Mouse (Mus musculus): ENCODE results near the gene Unc5b. TPM values are rescaled to one million over a fixed set of nuclear protein-coding genes. Genes with fewer than 3 reads are reported as not detected.

The Unc5b gene
- polyA plus RNA-seq, 1 experiment from 2014 or later = 10.0 TPM

- H3K4me1 ChIP-seq = no peaks in the 10 kb centered on the region
- H3K36me3 ChIP-seq = peaks cover 56% of the 10 kb centered on the region
- H3K27ac ChIP-seq = no peak overlapping the region
- no peak overlapping the region for H3K4me3 ChIP-seq (replicated peaks)
- 86% methylated on average over 7 of the region's 7 CpGs for WGBS
- no peak overlapping the region for H3K4me2 ChIP-seq
- no peaks in the 10 kb centered on the region for H3K9me3 ChIP-seq (replicated peaks)
- H3K9ac ChIP-seq = no peak overlapping the region
- H3K27me3 ChIP-seq = no peaks in the 10 kb centered on the region
- ATAC-seq (replicated peaks; ENCODE audit: low FRiP score) = no peak
Measured at GRCm38 (mm10) chr10:60767400-60767799, 64.0 kb downstream of the Unc5b start.

DNA sequence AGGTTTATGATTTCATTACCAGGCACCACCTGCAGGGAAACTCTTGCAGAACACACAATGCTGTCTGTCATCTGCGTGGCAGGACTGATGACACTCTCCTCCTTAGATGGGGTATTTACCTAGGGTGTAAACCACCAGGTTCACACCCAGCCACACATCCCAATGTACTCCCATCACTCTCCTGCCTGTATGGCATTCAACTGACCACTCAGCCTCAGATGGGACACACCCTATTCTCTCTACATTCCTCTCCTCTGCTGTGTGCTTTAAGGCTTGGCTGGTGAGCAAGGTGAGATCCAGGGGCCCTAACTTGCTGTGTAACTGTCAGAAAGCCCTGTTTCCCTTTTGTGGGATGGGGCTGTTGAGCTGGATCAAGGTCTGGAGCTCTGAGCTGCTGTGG lies 69.3 kb downstream of the Unc5b start:
- Histone ChIP-seq H3K4me2 (no peak overlapping the region), H3K4me1 (no peaks in the 10 kb centered on the region), H3K9ac (no peak overlapping the region), H3K27me3 (0 out of 2 replicates have a peak, but pooled peaks cover 2% of the 10 kb centered on the region), H3K4me3 (replicated peaks) (no peak overlapping the region), H3K27ac (no peak overlapping the region), H3K36me3 (peaks cover 20% of the 10 kb centered on the region), H3K9me3 (replicated peaks) (no peaks in the 10 kb centered on the region)
- WGBS = 87% methylated on average over 1 of the region's 1 CpGs
- no peak for ATAC-seq (replicated peaks; ENCODE audit: low FRiP score)

DNA sequence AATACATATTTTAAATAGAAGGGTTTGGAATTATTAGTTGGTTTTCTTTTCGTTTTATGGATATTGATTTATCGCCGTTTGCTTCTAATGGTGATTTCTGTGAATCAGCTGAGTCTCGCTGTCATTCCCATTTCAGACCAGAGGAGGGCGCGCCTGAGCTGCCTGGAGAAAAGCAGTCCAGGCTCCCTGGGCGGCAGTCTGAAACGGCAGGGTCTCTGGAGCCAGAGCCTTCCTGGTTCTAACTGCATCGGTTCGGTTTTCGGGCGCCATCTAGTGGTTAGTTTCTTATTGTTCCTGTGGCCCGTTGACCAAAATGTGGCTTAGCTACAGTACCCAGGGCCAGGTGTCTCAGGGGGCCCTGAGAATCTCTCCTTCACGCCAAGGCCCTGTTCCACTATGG lies 71.0 kb downstream of the Unc5b start:
- 6% methylated on average over 14 of the region's 14 CpGs for WGBS
- H3K4me1 ChIP-seq = no peaks in the 10 kb centered on the region
- H3K4me2 ChIP-seq = no peak overlapping the region
- H3K36me3 ChIP-seq = peaks cover 5% of the 10 kb centered on the region; the same call in 1 of the 2 replicates
- H3K9ac ChIP-seq = no peak overlapping the region
- peak; percentile 82 for ATAC-seq (replicated peaks; ENCODE audit: low FRiP score)
- no peak overlapping the region for H3K27ac ChIP-seq
- no peak overlapping the region for H3K4me3 ChIP-seq (replicated peaks)
- no peaks in the 10 kb centered on the region for H3K9me3 ChIP-seq (replicated peaks)
- 0 out of 2 replicates have a peak, but pooled peaks cover 2% of the 10 kb centered on the region for H3K27me3 ChIP-seq

DNA sequence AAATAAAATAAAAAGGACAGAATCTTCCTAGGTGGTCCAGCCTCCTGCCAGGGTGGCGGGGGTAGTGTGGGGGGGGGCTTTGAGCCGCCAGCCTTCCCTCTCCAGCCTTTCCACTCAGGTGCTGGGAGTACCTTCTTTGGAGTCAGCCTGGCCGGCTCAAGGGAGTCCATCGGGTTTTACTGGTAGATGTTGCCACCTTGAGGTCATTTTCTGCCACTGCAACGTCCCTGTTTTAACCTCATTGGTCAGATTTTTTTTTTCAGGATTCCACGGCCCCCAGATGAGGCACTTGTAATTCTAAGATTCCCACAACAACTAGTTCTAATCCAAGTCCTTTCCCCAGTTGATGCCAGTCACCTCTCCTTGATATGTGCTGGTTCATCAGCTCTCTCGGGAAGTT lies 74.4 kb downstream of the Unc5b start:
- Histone ChIP-seq H3K27ac (no peak overlapping the region), H3K9ac (no peak overlapping the region)

GRCm38 (mm10) chr10:60756146-60756545 lies 75.2 kb downstream of the Unc5b start:
- no peak for ATAC-seq (replicated peaks; ENCODE audit: low FRiP score)
- no peak overlapping the region for H3K4me2 ChIP-seq
- H3K9ac ChIP-seq = no peak overlapping the region
- H3K27ac ChIP-seq = no peak overlapping the region
- no peaks in the 10 kb centered on the region for H3K36me3 ChIP-seq
- no peak overlapping the region for H3K4me3 ChIP-seq (replicated peaks)
- peaks cover 18% of the 10 kb centered on the region for H3K4me1 ChIP-seq
- H3K27me3 ChIP-seq = 0 out of 2 replicates have a peak, but pooled peaks cover 2% of the 10 kb centered on the region
- no peaks in the 10 kb centered on the region for H3K9me3 ChIP-seq (replicated peaks)

More for the DNA sequence above, 74.4 kb downstream of the Unc5b start:
- Histone ChIP-seq H3K4me1 (peaks cover 10% of the 10 kb centered on the region), H3K9me3 (replicated peaks) (no peaks in the 10 kb centered on the region), H3K4me3 (replicated peaks) (no peak overlapping the region), H3K4me2 (no peak overlapping the region), H3K27me3 (0 out of 2 replicates have a peak, but pooled peaks cover 2% of the 10 kb centered on the region), H3K36me3 (no peaks in the 10 kb centered on the region)
- no peak for ATAC-seq (replicated peaks; ENCODE audit: low FRiP score)
- 5% methylated on average over 7 of the region's 7 CpGs for WGBS

- Histone ChIP-seq H3K27me3 (0 out of 2 replicates have a peak, but pooled peaks cover 2% of the 10 kb centered on the region), H3K27ac (no peak overlapping the region), H3K4me3 (replicated peaks) (no peak overlapping the region), H3K9ac (no peak overlapping the region), H3K36me3 (peaks cover 4% of the 10 kb centered on the region; the same call in 1 of the 2 replicates), H3K4me2 (no peak overlapping the region), H3K9me3 (replicated peaks) (no peaks in the 10 kb centered on the region), H3K4me1 (peaks cover 19% of the 10 kb centered on the region)
- WGBS = 78% methylated on average over 8 of the region's 8 CpGs
- no peak for ATAC-seq (replicated peaks; ENCODE audit: low FRiP score)
Measured at GRCm38 (mm10) chr10:60753941-60754340, 77.4 kb downstream of the Unc5b start.

GRCm38 (mm10) chr10:60753261-60753660 lies 78.1 kb downstream of the Unc5b start:
- H3K4me2 ChIP-seq = peak overlapping the region; percentile 72
- peaks cover 19% of the 10 kb centered on the region for H3K4me1 ChIP-seq
- H3K9ac ChIP-seq = peak overlapping the region; percentile 33; the same call in 1 of the 2 replicates
- 67% methylated on average over 9 of the region's 9 CpGs for WGBS
- H3K36me3 ChIP-seq = peaks cover 6% of the 10 kb centered on the region
- H3K27me3 ChIP-seq = no peaks in the 10 kb centered on the region
- H3K9me3 ChIP-seq (replicated peaks) = no peaks in the 10 kb centered on the region
- ATAC-seq (replicated peaks; ENCODE audit: low FRiP score) = no peak
- peak overlapping the region; percentile 73 for H3K27ac ChIP-seq
- H3K4me3 ChIP-seq (replicated peaks) = no peak overlapping the region; the same call in 1 of the 2 replicates

GRCm38 (mm10) chr10:60752040-60753020 lies 79.1 kb downstream of the Unc5b start, which contains the start of gene Slc29a3:
Gene Slc29a3, minus strand, starts transcription at chr10:60752794.
- no peaks in the 10 kb centered on the region for H3K9me3 ChIP-seq (replicated peaks)
- WGBS = 7% methylated on average over 41 of the region's 41 CpGs
- H3K4me2 ChIP-seq = peak within 1 kb of the TSS; percentile 72
- ATAC-seq (replicated peaks; ENCODE audit: low FRiP score) = peak; percentile 91
- no peaks in the 10 kb centered on the region for H3K27me3 ChIP-seq
- peak within 1 kb of the TSS; percentile 65 for H3K9ac ChIP-seq
- H3K4me3 ChIP-seq (replicated peaks) = peak within 1 kb of the TSS; percentile 64
- H3K36me3 ChIP-seq = peaks cover 6% of the 10 kb centered on the region
- H3K27ac ChIP-seq = peak within 1 kb of the TSS; percentile 89
- H3K4me1 ChIP-seq = peaks cover 27% of the 10 kb centered on the region

DNA sequence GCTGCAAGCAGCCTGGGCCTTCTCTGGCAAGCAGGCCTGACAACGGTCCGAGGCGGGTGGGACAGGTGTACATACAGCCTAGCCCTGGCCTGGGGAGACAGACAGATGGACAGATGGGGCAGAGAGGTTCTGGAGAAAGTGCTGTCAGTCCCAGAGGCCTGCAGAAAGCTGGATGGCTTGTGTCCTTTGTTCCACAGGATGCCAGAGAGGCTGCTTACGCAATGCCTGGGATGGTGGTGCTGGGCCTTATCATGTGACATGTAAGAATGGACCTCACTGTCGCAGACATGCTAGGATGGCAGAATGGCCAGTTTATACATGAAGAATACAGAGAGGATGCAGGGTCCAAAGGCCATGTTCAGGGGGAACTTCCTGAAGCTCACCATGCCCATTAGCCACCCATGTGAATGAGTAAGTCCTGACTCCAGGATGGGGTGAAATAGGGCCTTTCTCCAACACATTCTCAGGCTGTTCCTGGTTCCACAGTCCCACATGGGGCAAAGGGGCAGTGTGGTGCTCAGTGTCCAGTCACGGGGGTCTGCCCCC lies 83.6 kb downstream of the Unc5b start:
- no peak overlapping the region for H3K27ac ChIP-seq
- H3K27me3 ChIP-seq = no peaks in the 10 kb centered on the region
- H3K4me1 ChIP-seq = peaks cover 45% of the 10 kb centered on the region
- no peak for ATAC-seq (replicated peaks; ENCODE audit: low FRiP score)
- peaks cover 6% of the 10 kb centered on the region for H3K36me3 ChIP-seq
- no peaks in the 10 kb centered on the region for H3K9me3 ChIP-seq (replicated peaks)
- no peak overlapping the region for H3K4me3 ChIP-seq (replicated peaks)
- 81% methylated on average over 6 of the region's 6 CpGs for WGBS
- H3K9ac ChIP-seq = no peak overlapping the region
- no peak overlapping the region for H3K4me2 ChIP-seq

GRCm38 (mm10) chr10:60746512-60746911 lies 84.9 kb downstream of the Unc5b start:
- H3K9ac ChIP-seq = no peak overlapping the region
- no peak overlapping the region for H3K4me3 ChIP-seq (replicated peaks)
- no peaks in the 10 kb centered on the region for H3K9me3 ChIP-seq (replicated peaks)
- H3K4me2 ChIP-seq = no peak overlapping the region
- H3K27me3 ChIP-seq = no peaks in the 10 kb centered on the region
- 53% methylated on average over 2 of the region's 2 CpGs for WGBS
- peaks cover 37% of the 10 kb centered on the region for H3K4me1 ChIP-seq
- H3K36me3 ChIP-seq = peaks cover 6% of the 10 kb centered on the region
- no peak for ATAC-seq (replicated peaks; ENCODE audit: low FRiP score)
- H3K27ac ChIP-seq = no peak overlapping the region

DNA sequence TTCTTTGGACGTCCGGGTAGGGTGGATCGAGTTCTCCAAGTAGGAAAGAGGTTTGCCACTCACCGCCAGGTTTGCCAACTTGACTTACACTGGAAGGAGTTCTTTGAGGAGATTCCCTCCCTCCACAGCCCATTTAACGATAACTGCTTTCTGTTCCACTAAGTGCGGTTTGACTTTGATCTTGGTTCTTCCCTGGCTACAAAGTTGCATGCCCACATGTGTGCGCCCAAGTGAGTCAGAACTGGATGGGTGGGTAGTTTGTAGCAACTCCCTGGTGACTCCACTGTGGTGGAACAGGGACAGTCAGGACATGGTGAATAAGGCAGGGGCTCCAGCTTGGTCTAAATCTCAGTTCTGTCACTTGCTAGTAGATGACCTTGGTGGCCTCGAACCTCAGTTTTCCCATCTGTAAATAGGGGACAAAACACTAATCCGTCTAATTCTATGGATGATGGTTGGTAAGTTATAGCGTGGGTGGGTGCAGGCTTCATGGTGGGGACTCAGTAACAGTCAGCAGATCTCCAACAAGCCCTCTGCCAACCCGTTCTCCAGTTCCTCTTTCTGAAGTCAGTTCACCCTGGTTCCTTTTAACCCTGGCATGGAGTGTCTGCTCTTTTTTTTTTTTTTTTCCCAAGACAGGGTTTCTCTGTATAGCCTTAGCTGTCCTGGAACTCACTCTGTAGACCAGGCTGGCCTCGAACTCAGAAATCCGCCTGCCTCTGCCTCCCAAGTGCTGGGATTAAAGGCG lies 86.7 kb downstream of the Unc5b start:
- Histone ChIP-seq H3K4me3 (replicated peaks) (no peak overlapping the region), H3K4me1 (peaks cover 32% of the 10 kb centered on the region), H3K9me3 (replicated peaks) (no peaks in the 10 kb centered on the region), H3K27ac (peak overlapping the region; percentile 66; the same call in 1 of the 2 replicates), H3K27me3 (no peaks in the 10 kb centered on the region), H3K36me3 (peaks cover 3% of the 10 kb centered on the region; the same call in 1 of the 2 replicates), H3K4me2 (no peak overlapping the region), H3K9ac (no peak overlapping the region)
- no peak; the same call in 1 of the 2 replicates for ATAC-seq (replicated peaks; ENCODE audit: low FRiP score)
- WGBS = 70% methylated on average over 14 of the region's 14 CpGs
